Mouse (Mus musculus): Measurements from ENCODE around the gene Rpl3. TPM values are rescaled to one million over a fixed set of nuclear protein-coding genes. Genes with fewer than 3 reads are reported as not detected.
A peak's percentile ranks its signal among the peaks of the same experiment; 100 is the strongest.

Gene Rpl3
- polyA plus RNA-seq, 1 experiment = 873 TPM

- TF ChIP-seq POLR2A (IDR thresholded peaks at IDR 0.05; ENCODE audit: borderline replicate concordance, extremely low read depth, insufficient read depth, insufficient read length, poor library complexity, severe bottlenecking) (no peak), CTCF (IDR thresholded peaks at IDR 0.05; ENCODE audit: borderline replicate concordance, extremely low read depth, insufficient read depth, insufficient read length) (no peak)
- no peak for DNase-seq (ENCODE audit: low read depth)
Observed at GRCm38 (mm10) chr15:80045749-80046148, 45.9 kb downstream of the Rpl3 start.

- no peak for TF ChIP-seq POLR2A (IDR thresholded peaks at IDR 0.05; ENCODE audit: borderline replicate concordance, extremely low read depth, insufficient read depth, insufficient read length, poor library complexity, severe bottlenecking)
- no peak for TF ChIP-seq CTCF (IDR thresholded peaks at IDR 0.05; ENCODE audit: borderline replicate concordance, extremely low read depth, insufficient read depth, insufficient read length)
- DNase-seq (ENCODE audit: low read depth) = no peak
Observed at GRCm38 (mm10) chr15:80044249-80044648, 47.4 kb downstream of the Rpl3 start.

GRCm38 (mm10) chr15:80042152-80042551, 49.5 kb downstream of the Rpl3 start:
- no peak for DNase-seq (ENCODE audit: low read depth)
- TF ChIP-seq CTCF (IDR thresholded peaks at IDR 0.05; ENCODE audit: borderline replicate concordance, extremely low read depth, insufficient read depth, insufficient read length) (no peak), POLR2A (IDR thresholded peaks at IDR 0.05; ENCODE audit: borderline replicate concordance, extremely low read depth, insufficient read depth, insufficient read length, poor library complexity, severe bottlenecking) (no peak)

GRCm38 (mm10) chr15:80038110-80038391, 53.6 kb downstream of the Rpl3 start:
- no peak for DNase-seq (ENCODE audit: low read depth)
- TF ChIP-seq CTCF (IDR thresholded peaks at IDR 0.05; ENCODE audit: borderline replicate concordance, extremely low read depth, insufficient read depth, insufficient read length) (no peak), POLR2A (IDR thresholded peaks at IDR 0.05; ENCODE audit: borderline replicate concordance, extremely low read depth, insufficient read depth, insufficient read length, poor library complexity, severe bottlenecking) (no peak)

- DNase-seq (ENCODE audit: low read depth) = no peak
- TF ChIP-seq POLR2A (IDR thresholded peaks at IDR 0.05; ENCODE audit: borderline replicate concordance, extremely low read depth, insufficient read depth, insufficient read length, poor library complexity, severe bottlenecking) = no peak
- TF ChIP-seq CTCF (IDR thresholded peaks at IDR 0.05; ENCODE audit: borderline replicate concordance, extremely low read depth, insufficient read depth, insufficient read length) = no peak
Observed at GRCm38 (mm10) chr15:80037255-80038109, 54.2 kb downstream of the Rpl3 start.

GRCm38 (mm10) chr15:80035341-80035885, 56.3 kb downstream of the Rpl3 start:
- TF ChIP-seq CTCF (IDR thresholded peaks at IDR 0.05; ENCODE audit: borderline replicate concordance, extremely low read depth, insufficient read depth, insufficient read length) (no peak), POLR2A (IDR thresholded peaks at IDR 0.05; ENCODE audit: borderline replicate concordance, extremely low read depth, insufficient read depth, insufficient read length, poor library complexity, severe bottlenecking) (no peak)
- no peak for DNase-seq (ENCODE audit: low read depth)

GRCm38 (mm10) chr15:80034913-80035312, 56.8 kb downstream of the Rpl3 start:
- DNase-seq (ENCODE audit: low read depth) = no peak
- TF ChIP-seq CTCF (IDR thresholded peaks at IDR 0.05; ENCODE audit: borderline replicate concordance, extremely low read depth, insufficient read depth, insufficient read length) (no peak), POLR2A (IDR thresholded peaks at IDR 0.05; ENCODE audit: borderline replicate concordance, extremely low read depth, insufficient read depth, insufficient read length, poor library complexity, severe bottlenecking) (no peak)

- TF ChIP-seq CTCF (IDR thresholded peaks at IDR 0.05; ENCODE audit: borderline replicate concordance, extremely low read depth, insufficient read depth, insufficient read length) (no peak), POLR2A (IDR thresholded peaks at IDR 0.05; ENCODE audit: borderline replicate concordance, extremely low read depth, insufficient read depth, insufficient read length, poor library complexity, severe bottlenecking) (no peak)
- DNase-seq (ENCODE audit: low read depth) = no peak
Observed at GRCm38 (mm10) chr15:80034366-80034765, 57.3 kb downstream of the Rpl3 start.

GRCm38 (mm10) chr15:80031133-80031532, 60.5 kb downstream of the Rpl3 start:
- TF ChIP-seq CTCF (IDR thresholded peaks at IDR 0.05; ENCODE audit: borderline replicate concordance, extremely low read depth, insufficient read depth, insufficient read length) (peak; percentile 44; the same call in 1 of the 2 replicates), POLR2A (IDR thresholded peaks at IDR 0.05; ENCODE audit: borderline replicate concordance, extremely low read depth, insufficient read depth, insufficient read length, poor library complexity, severe bottlenecking) (no peak)
- no peak for DNase-seq (ENCODE audit: low read depth)

- no peak for TF ChIP-seq POLR2A (IDR thresholded peaks at IDR 0.05; ENCODE audit: borderline replicate concordance, extremely low read depth, insufficient read depth, insufficient read length, poor library complexity, severe bottlenecking)
- no peak for DNase-seq (ENCODE audit: low read depth)
Observed at GRCm38 (mm10) chr15:80030399-80030798, 61.3 kb downstream of the Rpl3 start.

GRCm38 (mm10) chr15:80028862-80029261, 62.8 kb downstream of the Rpl3 start:
- no peak for DNase-seq (ENCODE audit: low read depth)

More at GRCm38 (mm10) chr15:80028862-80029261, 62.8 kb downstream of the Rpl3 start:
- TF ChIP-seq POLR2A (IDR thresholded peaks at IDR 0.05; ENCODE audit: borderline replicate concordance, extremely low read depth, insufficient read depth, insufficient read length, poor library complexity, severe bottlenecking) (no peak), CTCF (IDR thresholded peaks at IDR 0.05; ENCODE audit: borderline replicate concordance, extremely low read depth, insufficient read depth, insufficient read length) (no peak)

Other genes with a start within 250 kb of the Rpl3 start
- gene Apobec3, start 200.2 kb downstream of the Rpl3 start, polyA plus RNA-seq (2012; rRNA removed) = 4.7 and 5.6 TPM in 2 replicates
- 10.9 and 14.4 TPM in 2 replicates for gene Cbx7, start 120.7 kb downstream of the Rpl3 start, polyA plus RNA-seq (2012; rRNA removed)
- gene Pdgfb, start 76.9 kb downstream of the Rpl3 start, polyA plus RNA-seq (2012; rRNA removed) = 12.3 and 16.8 TPM in 2 replicates
- 64.7 and 75.5 TPM in 2 replicates for gene Syngr1, start 534 bp downstream of the Rpl3 start, polyA plus RNA-seq (2012; rRNA removed)
- 49.3 and 55.3 TPM in 2 replicates for gene Tab1, start 41.3 kb upstream of the Rpl3 start, polyA plus RNA-seq (2012; rRNA removed)
- gene Mgat3, start 81.9 kb upstream of the Rpl3 start, polyA plus RNA-seq (2012; rRNA removed) = 47.2 and 64.7 TPM in 2 replicates
- 14.3 and 20.8 TPM in 2 replicates for gene Mief1, start 142.2 kb upstream of the Rpl3 start, polyA plus RNA-seq (2012; rRNA removed)
- gene AC140267.1, start 144.0 kb upstream of the Rpl3 start, polyA plus RNA-seq (2012; rRNA removed) = not detected in 2 replicates
- gene Atf4, start 163.3 kb upstream of the Rpl3 start, polyA plus RNA-seq (2012; rRNA removed) = 236 and 364 TPM in 2 replicates
- gene Rps19bp1, start 172.4 kb upstream of the Rpl3 start, polyA plus RNA-seq (2012; rRNA removed) = 51.4 and 54.7 TPM in 2 replicates
- 3.1 and 6.5 TPM in 2 replicates for gene Cacna1i, start 195.4 kb upstream of the Rpl3 start, polyA plus RNA-seq (2012; rRNA removed)

Measured in brain, embryonic 14.5 days (tissue).